Mouse (Mus musculus): ENCODE data around the gene Tspan3.
A peak's percentile ranks its signal among the peaks of the same experiment; 100 is the strongest.

Tspan3 gene

DNA sequence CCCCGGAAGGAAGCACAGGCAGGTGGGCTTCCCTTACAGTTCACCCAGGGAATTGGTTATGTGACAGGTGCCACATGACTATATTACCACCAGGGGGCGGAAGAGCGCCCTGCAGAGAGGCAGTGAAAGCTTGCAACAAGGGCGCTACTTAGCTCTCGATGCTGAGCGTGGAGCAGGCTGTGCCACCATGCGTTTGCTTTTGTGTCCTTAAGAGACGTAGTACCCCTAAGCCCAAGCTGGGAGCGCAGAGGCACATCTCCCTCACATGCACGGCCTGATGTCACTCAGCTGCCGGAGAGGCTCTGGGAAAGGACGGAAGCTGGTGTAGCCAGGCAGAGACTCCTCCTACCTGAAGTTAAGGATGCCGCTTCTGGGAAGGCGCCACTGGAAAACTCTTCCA is 46.7 kb downstream of the Tspan3 start:
- DNase-seq (ENCODE audit: low read depth in 2 of 2, low spot score in 2 of 2) = peak; percentile 49 to 55

DNA sequence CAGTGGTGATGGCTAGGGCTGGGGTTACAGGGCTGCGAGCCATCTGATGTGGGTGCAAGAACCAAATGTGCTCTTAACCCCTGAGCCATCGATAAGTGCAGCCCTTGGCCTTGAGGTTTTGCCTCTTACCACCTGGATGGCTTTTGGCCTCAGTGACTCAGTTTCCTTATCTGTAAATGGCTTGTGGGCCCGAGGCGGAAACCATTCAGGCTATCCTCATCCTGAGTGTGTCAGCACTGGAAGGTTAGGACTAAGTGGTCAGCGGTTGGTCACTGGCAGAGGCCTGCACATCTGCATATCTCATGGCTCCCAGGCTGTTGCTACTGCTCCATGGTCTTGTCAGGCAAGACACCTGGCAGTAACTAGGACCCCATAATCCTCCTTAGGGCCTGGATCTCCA is 47.2 kb downstream of the Tspan3 start:
- no peak for DNase-seq (ENCODE audit: low read depth in 2 of 2, low spot score in 2 of 2)

DNA sequence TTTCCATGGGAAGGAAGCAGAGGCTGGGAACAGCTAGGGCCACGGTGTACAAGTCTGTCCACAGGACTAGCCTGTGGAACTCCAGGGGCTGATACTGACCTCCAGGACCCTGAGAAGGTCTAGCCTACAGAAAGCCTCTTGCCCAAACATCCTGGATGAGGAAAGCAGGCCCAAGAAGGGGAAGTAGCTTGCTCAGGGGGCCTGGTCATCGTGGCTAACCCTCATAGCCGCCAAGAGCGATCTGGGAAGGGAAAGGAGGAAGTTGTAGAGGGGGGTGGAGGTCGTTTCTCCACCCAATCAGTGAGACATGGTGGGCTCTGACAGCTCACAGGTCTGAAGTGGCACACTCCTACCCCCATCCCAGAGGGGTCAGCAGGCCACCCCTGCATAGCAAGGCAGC is 57.1 kb downstream of the Tspan3 start:
- no peak for DNase-seq (ENCODE audit: low read depth in 2 of 2, low spot score in 2 of 2)

DNA sequence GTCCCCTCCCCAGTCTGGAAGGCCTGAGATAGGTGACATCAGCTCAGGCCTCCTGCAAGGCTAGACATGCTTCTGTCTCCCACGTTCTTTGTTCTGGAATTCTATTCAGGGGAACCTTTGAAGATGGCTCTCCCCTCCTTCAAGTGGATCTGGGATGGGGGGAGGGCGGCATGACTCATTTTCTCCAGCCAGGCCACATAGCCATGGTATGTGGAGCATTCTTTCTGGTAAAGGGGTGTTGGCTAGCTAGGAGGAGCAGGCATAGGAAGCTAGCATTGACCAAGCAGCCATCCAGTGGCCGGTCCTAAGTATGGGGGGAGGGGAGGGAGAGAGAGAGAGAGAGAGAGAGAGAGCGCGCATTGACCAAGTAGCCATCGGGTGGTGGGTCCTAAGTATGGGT is 57.8 kb downstream of the Tspan3 start:
- no peak for DNase-seq (ENCODE audit: low read depth in 2 of 2, low spot score in 2 of 2)

DNA sequence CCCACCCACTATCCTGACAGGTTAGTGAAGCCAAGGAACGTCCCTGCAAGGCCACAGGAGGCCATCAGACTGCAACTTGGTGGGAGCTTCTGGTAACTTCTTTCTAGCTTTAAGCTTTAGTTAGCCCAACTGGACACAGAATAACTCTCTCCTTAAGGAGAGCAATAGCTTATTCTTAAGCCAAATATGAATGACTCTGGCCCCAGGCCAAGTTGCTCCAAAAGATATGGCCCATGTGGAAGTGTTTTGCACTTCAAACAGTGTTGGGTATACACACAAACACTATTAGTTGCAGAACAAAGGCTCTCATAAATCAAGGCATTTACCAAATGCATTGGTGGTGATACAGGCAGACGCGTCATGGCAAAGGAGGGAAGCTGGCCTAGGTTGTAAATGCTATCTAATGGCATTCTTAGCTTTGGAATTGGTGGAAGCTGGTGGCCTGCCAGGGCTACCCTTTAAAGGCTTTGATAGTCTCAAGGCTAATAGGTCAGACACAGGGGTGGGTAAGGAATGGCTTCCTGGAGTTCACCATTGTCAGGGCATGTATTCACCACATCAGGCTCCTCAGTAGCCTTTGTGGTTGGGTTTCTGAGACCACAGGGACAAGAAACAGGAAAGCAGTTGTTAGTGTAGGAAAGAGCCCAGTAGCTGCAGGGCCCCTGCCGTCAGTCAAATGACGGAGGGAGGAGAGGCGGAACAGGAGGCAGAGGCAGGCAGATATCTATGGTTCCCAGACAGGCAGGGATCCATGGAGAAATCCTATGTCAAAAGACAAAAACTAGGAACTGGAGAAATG is 58.8 kb downstream of the Tspan3 start:
- no peak for DNase-seq (ENCODE audit: low read depth in 2 of 2, low spot score in 2 of 2)

DNA sequence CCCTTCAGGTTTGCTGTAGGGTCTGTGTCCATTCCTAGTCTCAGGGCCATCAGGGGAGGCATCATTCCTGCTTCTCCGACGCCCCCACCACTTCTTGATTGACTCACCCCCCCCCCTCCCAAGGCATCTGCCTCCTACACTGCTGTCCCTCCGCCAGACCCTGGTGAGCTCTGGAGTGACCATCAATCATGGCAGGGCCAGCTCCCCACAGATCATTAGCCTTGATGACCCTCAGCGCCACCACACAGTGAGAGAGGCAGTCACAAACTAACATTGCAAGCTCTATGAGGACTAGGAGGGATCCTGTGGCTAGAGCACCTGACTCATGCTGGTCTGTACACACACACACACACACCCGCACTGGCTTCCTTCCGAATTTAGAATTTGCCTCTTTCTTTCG is 60.4 kb downstream of the Tspan3 start:
- DNase-seq (ENCODE audit: low read depth in 2 of 2, low spot score in 2 of 2) = no peak

DNA sequence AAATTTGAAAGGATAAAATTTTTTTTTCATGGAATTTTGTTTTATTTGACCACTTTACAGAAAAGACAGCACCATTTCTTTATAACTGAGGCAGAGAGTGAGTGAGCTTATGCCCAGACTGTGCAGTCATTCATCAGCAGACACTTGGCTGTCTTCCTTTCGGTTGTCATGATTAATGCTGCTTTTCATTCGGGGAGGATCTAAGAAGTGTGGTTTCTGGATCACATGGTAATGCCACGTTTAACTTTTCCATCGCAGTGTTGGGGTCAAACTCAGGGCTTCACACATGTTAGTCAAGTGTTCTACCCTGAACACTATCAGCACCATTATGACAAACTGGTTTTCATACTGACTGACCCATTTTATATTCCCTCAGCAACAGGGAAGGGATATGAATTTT is 64.3 kb downstream of the Tspan3 start:
- no peak for DNase-seq (ENCODE audit: low read depth in 2 of 2, low spot score in 2 of 2)

DNA sequence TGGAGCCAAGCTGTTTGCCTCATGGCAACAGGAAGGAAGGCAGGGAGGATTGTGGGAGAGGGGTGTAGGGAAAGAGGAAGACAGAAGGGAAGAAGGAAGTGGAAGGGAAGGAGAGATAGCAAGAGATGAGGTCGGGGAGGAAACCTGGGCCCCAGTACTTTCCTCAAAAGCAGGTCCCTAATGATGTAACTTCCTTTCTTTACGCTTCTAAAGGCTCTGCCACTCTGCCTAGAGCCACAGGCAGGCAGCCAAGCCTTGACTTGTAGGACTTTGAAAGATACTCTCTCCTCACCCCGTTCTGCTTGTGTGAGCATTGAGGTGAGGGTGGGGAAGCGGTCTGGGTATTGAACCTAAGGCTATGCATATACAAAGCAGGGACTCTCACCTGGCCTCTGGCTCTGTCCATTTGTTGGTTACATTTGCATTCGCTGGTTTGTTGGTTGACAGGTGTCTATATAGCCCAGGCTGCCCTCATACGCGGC is 65.2 kb downstream of the Tspan3 start:
- no peak for DNase-seq (ENCODE audit: low read depth in 2 of 2, low spot score in 2 of 2)

DNA sequence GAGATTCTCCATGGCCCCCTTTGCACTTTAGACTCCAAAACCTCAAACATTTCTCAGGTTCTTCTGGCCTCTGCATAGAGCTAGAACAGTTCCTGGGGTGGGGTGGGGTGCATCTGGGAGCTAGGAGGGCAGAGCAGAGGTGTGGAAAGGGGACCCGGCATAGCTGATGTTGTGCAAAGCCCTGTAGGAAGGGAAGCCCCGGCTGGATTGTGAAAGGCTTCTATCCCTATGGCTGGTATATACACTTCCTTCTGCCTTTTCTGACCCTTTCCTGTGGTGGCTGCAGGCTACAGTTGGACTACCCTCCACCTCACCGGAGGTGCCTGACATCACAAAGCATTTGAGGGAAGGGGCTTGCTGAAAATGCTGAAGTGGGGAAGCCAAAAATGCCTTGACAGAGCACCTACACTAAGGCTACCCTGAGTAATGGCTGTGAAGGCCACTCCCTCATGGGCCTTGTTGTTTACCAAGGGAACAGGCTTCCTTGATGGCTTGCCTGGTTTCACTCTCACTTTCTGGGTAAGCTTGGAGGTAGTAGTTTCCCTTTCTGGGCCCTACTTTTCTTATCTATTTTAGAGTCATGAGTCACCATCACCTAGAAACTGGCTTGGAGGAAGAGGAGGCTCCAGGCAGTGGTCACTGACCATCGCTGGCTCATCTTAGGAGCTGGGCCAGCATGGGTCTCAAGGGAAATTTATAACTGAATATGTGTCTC is 67.5 kb downstream of the Tspan3 start:
- DNase-seq (ENCODE audit: low read depth in 2 of 2, low spot score in 2 of 2) = no peak

DNA sequence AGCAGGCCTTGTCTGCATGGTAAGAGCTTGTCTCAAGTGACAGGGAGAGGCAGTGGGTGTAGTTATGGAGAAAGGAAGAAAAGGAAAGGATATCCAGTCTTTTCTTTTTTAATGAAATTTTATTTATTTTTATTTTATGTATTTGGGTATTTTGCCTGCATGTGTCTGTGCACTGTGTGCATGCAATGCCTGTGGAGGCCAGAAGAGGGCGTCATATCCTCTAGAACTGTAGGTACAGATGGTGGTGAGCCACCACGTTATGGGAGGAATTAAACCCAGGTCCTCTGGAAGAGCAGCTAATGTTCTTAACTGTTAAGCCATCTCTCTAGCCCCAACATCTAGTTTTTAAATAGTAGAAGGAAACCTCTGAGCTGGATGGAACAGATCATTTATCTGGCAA is 73.2 kb downstream of the Tspan3 start:
- DNase-seq (ENCODE audit: low read depth in 2 of 2, low spot score in 2 of 2) = peak; percentile 37 to 48

DNA sequence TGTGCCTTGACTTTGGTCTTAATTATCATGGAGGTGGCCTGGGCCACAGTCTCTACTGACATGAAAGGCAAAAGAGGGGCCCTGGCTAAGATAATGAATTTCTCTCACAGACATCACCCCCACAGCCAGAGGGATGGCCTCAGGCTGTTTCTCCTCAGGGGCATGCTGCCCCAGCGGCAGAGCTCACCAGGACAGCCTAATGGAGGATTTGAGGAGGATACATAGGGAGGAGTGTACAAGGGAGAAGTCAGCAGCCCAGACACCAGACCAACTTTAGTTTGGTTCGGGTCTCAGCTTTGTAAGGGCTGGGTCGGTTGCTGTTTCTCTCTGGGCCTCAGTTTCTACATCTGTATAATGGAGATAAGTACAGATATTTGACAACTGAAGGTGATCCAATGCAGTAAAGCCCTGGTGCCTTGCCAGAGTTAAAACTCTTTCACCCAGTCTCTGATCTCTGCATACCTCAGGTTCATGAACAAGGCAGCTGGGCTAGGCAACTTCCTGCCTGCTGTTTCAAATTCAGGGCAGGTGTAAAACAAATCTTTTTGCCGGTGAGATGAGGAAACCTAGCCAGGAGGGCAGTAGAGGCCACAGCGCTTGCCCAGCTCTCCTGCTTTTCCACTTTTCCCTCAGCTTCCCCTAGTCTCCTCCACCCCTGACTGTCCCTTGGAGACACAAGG is 74.6 kb downstream of the Tspan3 start:
- DNase-seq (ENCODE audit: low read depth in 2 of 2, low spot score in 2 of 2) = no peak

DNA sequence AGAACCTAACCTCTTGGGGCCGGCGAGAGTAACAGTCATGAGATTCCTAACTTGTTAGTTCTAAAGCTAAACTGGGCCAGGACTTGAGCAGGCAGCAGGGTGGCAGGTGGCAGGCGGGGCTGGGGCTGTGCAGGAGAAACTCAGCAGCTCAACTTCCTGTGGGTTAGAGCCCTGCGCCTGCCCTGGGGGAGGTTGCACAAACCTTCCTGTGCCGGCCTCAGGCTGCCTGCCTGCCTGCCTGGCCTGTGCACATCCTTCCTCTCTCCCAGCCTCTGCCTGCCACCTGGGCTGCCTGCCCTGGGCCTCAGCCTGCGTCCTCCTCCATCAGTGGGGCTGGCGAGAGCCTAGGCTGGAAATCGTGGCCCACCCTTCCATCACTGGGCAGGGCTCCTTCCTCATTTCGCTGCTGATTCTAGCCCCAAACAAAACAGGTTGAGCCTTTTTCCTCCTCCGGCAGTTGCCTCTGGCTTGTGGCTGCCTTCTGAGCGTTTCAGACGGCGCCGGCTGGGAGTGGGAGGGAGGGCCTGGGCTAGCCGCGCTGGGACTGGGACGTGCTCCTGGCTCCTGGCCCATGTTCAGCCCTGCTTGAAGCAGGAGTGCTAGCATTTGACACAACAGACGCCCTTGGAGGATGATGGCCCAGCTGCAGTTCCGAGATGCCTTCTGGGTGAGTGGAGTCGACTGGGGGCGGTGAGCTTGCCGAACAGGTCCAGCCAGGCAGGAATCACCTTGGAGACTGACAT is 75.3 kb downstream of the Tspan3 start, which contains the start of gene Pstpip1:
Pstpip1 (plus strand) TSS at position 185 of the 743 bp plus-strand sequence.
- DNase-seq (ENCODE audit: low read depth in 2 of 2, low spot score in 2 of 2) = peak; percentile 76 to 80

DNA sequence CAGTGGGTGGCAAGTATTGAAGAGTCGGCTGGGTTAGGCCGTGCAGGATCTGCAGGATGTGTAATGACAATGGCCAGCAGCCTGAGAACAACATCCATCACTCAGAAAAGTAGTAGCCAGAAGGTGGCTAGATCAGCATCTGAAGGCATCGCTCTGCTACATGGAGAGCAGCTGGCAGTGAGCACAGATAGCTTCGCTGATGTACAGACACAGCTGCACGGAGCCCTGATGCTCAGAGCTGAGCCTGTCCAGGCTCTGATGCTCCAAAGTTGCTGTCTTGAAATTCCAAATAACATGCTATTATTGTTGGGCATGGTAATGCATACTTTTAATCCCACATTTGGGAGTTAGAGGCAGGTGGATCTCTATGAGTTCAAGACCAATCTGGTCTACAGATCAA is 78.8 kb downstream of the Tspan3 start:
- DNase-seq (ENCODE audit: low read depth in 2 of 2, low spot score in 2 of 2) = no peak

All from CD8-positive naive resting alpha-beta T cell, adult 2 months (primary cell).